Mouse (Mus musculus) myocyte (in vitro differentiated cells): ENCODE results near the gene Lamp5. TPM values are rescaled to one million over a fixed set of nuclear protein-coding genes. Genes with fewer than 3 reads are reported as not detected.

ENCODE experiments used
- H3K27me3 ChIP-seq: one replicate; pipeline ENCODE4 v1.6.1; 2011; ENCODE audit not compliant: control insufficient read depth, insufficient read depth, insufficient read length
- H3K36me3 ChIP-seq: one replicate; pipeline ENCODE4 v1.6.1; 2011; ENCODE audit not compliant: control insufficient read depth, insufficient read depth
- H3K4me2 ChIP-seq: one replicate; pipeline ENCODE4 v1.6.1; 2011; ENCODE audit warnings: low read depth, control low read depth
- H3K4me3 ChIP-seq: one replicate; pipeline ENCODE4 v1.5.1; 2011; ENCODE audit warnings: mild to moderate bottlenecking, control low read depth, moderate library complexity
- H3K79me2 ChIP-seq: one replicate; pipeline ENCODE4 v1.6.1; 2011; ENCODE audit not compliant: control insufficient read depth, insufficient read depth
- H3ac ChIP-seq: one replicate; pipeline ENCODE4 v1.6.1; 2011; ENCODE audit not compliant: control insufficient read depth, insufficient read length
- CEBPB ChIP-seq: IDR thresholded peaks from 2 replicates; pipeline ENCODE4 v1.6.1; 2011; ENCODE audit warnings: mild to moderate bottlenecking, moderate library complexity; ENCODE audit not compliant: poor library complexity, insufficient read depth, severe bottlenecking
- E2F4 ChIP-seq: IDR thresholded peaks from one replicate; pipeline ENCODE4 v1.6.1; 2011; ENCODE audit warnings: mild to moderate bottlenecking, control low read depth, moderate library complexity; ENCODE audit not compliant: insufficient read depth
- MAX ChIP-seq: IDR thresholded peaks from one replicate; pipeline ENCODE4 v1.6.1; 2011; ENCODE audit warnings: low read depth, mild to moderate bottlenecking, control low read depth
- MYOD1 ChIP-seq, 3 experiments: IDR thresholded peaks; one replicate each; pipeline ENCODE4 v1.6.1; 2011; ENCODE audit warnings: control low read depth in 2 of 3, low read depth in 2 of 3, mild to moderate bottlenecking in 2 of 3, moderate library complexity in 1 of 3; ENCODE audit not compliant: insufficient read length in 2 of 3, control insufficient read depth in 1 of 3
- MYOG ChIP-seq, 3 experiments: IDR thresholded peaks; one replicate each; pipeline ENCODE4 v1.6.1; 2011; ENCODE audit warnings: control low read depth in 2 of 3, low read depth in 2 of 3, mild to moderate bottlenecking in 2 of 3; ENCODE audit not compliant: insufficient read length in 2 of 3, control insufficient read depth in 1 of 3, insufficient read depth in 1 of 3
- POLR2A ChIP-seq: IDR thresholded peaks from one replicate; pipeline ENCODE4 v1.6.1; 2011; ENCODE audit warnings: low read depth, mild to moderate bottlenecking, control low read depth, moderate library complexity; ENCODE audit not compliant: insufficient read length
- POLR2AphosphoS2 ChIP-seq: IDR thresholded peaks from one replicate; pipeline ENCODE4 v1.6.1; 2011; ENCODE audit warnings: low read depth, control low read depth; ENCODE audit not compliant: insufficient read length
- REST ChIP-seq: IDR thresholded peaks from one replicate; pipeline ENCODE4 v1.6.1; 2011; ENCODE audit warnings: mild to moderate bottlenecking, control low read depth, moderate library complexity; ENCODE audit not compliant: insufficient read depth, insufficient read length
- SRF ChIP-seq: IDR thresholded peaks from one replicate; pipeline ENCODE4 v1.6.1; 2011; ENCODE audit warnings: low read depth; ENCODE audit not compliant: control insufficient read depth, insufficient read length
- TCF12 ChIP-seq: IDR thresholded peaks from one replicate; pipeline ENCODE4 v1.6.1; 2011; ENCODE audit warnings: mild to moderate bottlenecking, control low read depth; ENCODE audit not compliant: poor library complexity, insufficient read depth, severe bottlenecking
- TCF3 ChIP-seq: IDR thresholded peaks from one replicate; pipeline ENCODE4 v1.6.1; 2011; ENCODE audit warnings: low read depth, control low read depth; ENCODE audit not compliant: insufficient read length
- USF1 ChIP-seq: IDR thresholded peaks from one replicate; pipeline ENCODE4 v1.6.1; 2011; ENCODE audit warnings: low read depth, mild to moderate bottlenecking, control low read depth, moderate library complexity
- polyA plus RNA-seq: library from polyadenylated mRNA; unstranded; fragments of >200 nt; fragmentation: generic; extraction: Trizol; gene quantifications from one replicate; pipeline ENCODE4 v1.2.1, GENCODE M21; 2012; ENCODE audit warnings: missing spikeins

Lamp5 gene
- polyA plus RNA-seq, 1 experiment, result not detected

DNA sequence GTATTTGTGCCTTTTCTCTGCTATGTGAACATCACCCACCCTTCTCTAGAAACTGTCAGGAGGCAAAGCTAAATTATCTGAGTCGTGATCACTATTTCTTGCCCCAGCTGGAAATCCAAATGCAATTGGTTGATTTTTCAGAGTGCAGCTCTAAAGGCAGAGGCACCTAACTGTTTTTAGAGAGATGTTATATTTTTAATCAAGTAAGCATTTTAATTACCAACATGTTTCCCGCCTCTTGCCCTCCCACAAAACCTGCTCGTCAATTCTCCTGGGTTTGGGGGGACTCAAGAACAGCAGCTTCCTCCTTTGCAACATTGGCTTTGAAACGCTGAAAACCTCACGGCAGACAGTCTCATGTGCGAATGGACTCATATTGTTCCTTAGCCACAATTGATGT is 61.3 kb downstream of the Lamp5 start:
- Histone ChIP-seq H3K4me3 (no peak overlapping the region), H3K36me3 (no peaks in the 10 kb centered on the region), H3K4me2 (no peak overlapping the region), H3ac (no peak overlapping the region), H3K79me2 (no peaks in the 10 kb centered on the region), H3K27me3 (no peaks in the 10 kb centered on the region)
- TF ChIP-seq TCF12 (no peak), REST (no peak), POLR2AphosphoS2 (no peak), MAX (no peak), TCF3 (no peak), CEBPB (no peak), USF1 (no peak), MYOD1 (IDR thresholded peaks at IDR 0.05; ENCODE audit: control insufficient read depth in 1 of 3, insufficient read length in 2 of 3, low read depth in 2 of 3) (no peak), POLR2A (no peak), E2F4 (no peak), SRF (no peak), MYOG (IDR thresholded peaks at IDR 0.05; ENCODE audit: control insufficient read depth in 1 of 3, insufficient read depth in 1 of 3, insufficient read length in 2 of 3, low read depth in 2 of 3) (no peak)

DNA sequence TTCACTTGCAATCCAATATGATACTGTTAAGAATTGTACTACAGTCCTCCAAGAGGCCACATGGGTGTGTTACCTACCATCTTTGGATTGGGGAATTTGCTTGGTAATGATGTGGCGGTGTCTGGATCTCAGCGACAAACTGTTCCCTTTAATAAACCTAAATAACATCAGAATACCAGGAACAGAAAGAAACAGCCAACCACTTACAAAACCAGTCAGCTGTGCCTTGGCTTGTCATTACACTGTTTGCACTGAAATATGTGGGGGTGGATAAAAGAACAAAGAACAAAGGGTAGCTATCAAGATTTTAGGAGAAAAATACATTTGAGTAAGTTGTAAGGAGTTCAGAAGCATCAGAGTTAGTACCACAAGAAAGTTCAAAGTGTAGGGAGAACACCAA is 66.0 kb downstream of the Lamp5 start:
- H3K79me2 ChIP-seq, result no peaks in the 10 kb centered on the region
- no peaks in the 10 kb centered on the region for H3K27me3 ChIP-seq
- H3ac ChIP-seq, result no peak overlapping the region
- no peaks in the 10 kb centered on the region for H3K36me3 ChIP-seq
- no peak overlapping the region for H3K4me3 ChIP-seq
- TF ChIP-seq TCF12 (no peak), MAX (no peak), CEBPB (no peak), SRF (no peak), REST (no peak), TCF3 (no peak), USF1 (no peak), POLR2A (no peak), MYOD1 (IDR thresholded peaks at IDR 0.05; ENCODE audit: control insufficient read depth in 1 of 3, insufficient read length in 2 of 3, low read depth in 2 of 3) (no peak), E2F4 (no peak), MYOG (IDR thresholded peaks at IDR 0.05; ENCODE audit: control insufficient read depth in 1 of 3, insufficient read depth in 1 of 3, insufficient read length in 2 of 3, low read depth in 2 of 3) (no peak), POLR2AphosphoS2 (no peak)
- H3K4me2 ChIP-seq, result no peak overlapping the region
